Mouse (Mus musculus) heart, postnatal 10 days (tissue): Measurements from ENCODE around the gene Sepsecs. TPM values are rescaled to one million over a fixed set of nuclear protein-coding genes. Genes with fewer than 3 reads are reported as not detected.
"Not testable (repeated sequence)": the region's sequence is repeated elsewhere in the genome, so short reads cannot be mapped to it uniquely, and the experiment has no call there.

ENCODE experiments used
- DNase-seq, 2 experiments: peaks; one replicate each; pipeline ENCODE4 v3.0.0; 2021
- intact Hi-C: fragments of 180-260 bp; cut with DNase I; formaldehyde crosslinking; loops from one replicate; pipeline ENCODE4 v1.15.1; 2025
- total RNA-seq, 2 experiments: library from RNA; stranded (reverse); gene quantifications; 2 replicates each; pipeline ENCODE4 v1.2.3; 2021

Gene Sepsecs
- 10 to 100 TPM in 1 of 2 experiments, 1 to 10 TPM in 1; 9.5 to 10.2 TPM for total RNA-seq

DNA sequence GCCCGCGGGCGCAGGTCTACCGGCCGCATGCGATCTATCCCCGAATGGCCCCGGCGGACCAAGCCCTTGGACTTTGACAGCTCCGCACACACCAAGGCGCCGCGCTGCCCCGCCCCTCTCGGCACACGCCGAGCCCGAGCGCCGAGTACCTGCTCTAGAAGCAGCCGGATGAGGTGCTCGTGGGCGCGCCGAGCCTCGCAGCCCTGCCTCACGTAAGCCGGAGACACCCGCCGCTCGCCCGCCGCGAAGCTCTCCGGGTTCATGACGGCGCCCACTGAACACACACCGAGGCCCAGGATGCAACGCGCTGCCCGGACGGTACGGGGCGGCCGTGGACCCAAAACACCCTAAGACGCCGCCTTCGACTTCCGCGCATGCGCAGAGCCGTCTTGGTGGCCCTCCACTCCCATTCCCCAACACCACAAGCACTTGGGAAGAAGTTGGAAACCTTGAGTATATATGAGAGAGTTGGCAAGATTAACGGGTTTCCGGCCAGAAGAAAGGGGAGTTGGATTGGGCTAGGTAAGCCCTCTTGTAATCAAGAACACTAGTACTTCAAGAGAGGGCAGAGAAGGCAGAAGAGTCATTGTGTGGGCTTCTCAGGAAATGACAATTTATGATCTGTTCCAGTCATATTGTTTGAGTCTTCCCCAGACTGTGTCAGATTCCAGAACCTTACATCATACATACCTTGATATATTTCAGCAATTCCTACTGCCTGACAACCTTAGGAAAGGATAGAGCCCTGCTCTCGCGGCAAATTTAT lies at the start of gene Sepsecs:
Gene Sepsecs (minus strand): TSS at position 283 of the 766 bp plus-strand sequence.
- intact Hi-C loops: loop anchor here (5.0 kb wide), 2 partner anchors 73 to 113 kb away; partner anchors contain the start of gene Pi4k2b

DNA sequence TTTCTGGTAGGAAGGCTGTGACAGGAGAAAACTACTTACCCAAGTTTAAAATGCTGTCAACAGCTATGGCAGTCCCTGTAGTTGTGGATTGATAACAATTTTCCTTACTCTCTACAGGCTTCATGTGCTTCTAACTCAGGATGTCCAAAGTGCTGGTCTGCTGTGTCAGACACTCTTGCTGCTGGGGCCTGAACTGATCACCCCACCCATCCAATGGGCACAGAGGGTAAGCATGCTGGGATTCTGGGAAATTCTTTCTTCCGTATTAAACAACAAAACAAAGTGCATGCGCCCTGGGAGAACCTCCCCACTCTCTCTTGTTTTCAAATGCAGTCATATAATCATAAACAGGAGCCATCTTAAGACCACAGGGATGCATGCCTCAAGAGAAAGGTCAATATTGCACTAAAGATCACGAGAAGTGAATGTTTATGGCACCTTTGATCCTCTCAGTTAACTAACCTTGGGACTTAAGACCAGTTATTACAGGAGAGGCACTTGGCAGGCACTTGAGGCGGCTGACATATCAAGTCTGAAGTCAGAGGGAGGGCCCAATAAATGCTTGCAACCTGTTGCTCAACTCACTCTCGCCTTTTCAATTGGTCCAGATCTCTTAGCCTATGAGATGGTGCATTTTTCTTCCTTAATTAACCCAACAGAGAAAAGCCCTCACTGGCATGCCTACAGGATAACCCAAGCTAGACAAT lies 47.4 kb upstream of the Sepsecs start:
- no peak for DNase-seq
- intact Hi-C loops: no loop called here

More for the DNA sequence above, at the start of gene Sepsecs:
- peak; percentile 94 to 97 for DNase-seq

DNA sequence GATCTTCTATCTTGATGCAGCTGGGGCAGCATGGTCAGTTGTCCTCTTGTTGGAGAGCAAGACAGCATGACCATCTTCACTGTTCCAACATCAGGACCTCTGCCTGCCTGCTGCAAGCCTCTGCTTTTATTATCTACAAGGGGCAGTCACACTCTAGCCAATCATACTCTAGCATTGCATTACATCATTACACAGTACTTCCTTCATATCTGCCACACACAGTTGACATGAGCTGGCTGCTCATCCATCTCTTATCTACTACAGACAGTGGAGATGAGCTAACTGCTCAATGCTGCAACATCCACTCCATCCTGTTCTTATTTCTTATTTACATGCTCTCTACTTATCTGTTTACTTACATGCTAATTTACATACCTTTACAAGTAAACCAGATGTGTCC lies 43.2 kb upstream of the Sepsecs start:
- intact Hi-C loops: no loop called here
- DNase-seq: no peak

GRCm38 (mm10) chr5:52704562-52704961 lies 35.1 kb upstream of the Sepsecs start:
- DNase-seq: no peak
- intact Hi-C loops: no loop called here

DNA sequence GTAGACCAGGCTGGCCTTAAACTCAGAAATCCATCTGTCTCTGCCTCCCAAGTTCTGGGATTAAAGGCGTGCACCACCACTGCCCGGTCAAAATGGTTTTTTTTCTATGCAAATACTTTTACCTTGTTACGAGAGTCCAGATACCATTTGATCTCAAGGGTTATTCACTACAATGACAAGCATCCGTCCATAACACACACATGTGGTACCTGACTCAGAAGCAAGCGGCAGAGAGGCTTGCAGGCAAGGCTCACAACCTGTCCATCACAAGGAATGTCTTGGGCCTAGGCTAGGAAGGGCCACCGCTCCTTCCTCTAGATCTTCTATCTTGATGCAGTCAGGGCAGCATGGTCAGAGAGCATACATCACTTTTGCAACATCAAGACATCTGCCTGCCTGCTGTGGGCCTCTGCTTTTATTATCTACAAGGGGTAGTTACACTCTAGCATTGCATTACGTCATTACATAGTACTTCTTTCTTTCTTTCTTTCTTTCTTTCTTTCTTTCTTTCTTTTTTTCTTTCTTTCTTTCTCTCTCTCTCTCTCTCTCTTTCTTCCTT lies 28.5 kb upstream of the Sepsecs start:
- not testable (repeated sequence) for DNase-seq

DNA sequence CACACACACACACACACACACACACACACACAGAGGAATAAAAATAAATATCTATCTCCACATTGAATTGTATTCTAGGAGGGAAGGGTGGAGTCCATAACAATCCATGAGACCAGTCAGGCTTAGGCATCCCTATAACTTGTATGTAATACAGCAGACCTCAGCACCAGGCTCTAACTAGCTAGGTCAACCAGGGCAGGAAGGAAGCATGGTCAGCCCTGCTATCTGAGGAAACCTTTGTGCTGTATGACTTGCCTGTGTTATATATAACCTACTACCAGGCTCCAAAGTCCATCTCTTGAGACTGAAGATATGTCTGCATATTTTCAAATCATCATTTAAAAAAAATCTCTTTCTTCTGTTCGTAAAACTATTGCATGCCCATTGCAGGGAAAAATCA lies 27.8 kb upstream of the Sepsecs start:
- intact Hi-C loops: no loop called here
- no peak for DNase-seq

More for the DNA sequence above, 28.5 kb upstream of the Sepsecs start:
- intact Hi-C loops: not testable (repeated sequence)

DNA sequence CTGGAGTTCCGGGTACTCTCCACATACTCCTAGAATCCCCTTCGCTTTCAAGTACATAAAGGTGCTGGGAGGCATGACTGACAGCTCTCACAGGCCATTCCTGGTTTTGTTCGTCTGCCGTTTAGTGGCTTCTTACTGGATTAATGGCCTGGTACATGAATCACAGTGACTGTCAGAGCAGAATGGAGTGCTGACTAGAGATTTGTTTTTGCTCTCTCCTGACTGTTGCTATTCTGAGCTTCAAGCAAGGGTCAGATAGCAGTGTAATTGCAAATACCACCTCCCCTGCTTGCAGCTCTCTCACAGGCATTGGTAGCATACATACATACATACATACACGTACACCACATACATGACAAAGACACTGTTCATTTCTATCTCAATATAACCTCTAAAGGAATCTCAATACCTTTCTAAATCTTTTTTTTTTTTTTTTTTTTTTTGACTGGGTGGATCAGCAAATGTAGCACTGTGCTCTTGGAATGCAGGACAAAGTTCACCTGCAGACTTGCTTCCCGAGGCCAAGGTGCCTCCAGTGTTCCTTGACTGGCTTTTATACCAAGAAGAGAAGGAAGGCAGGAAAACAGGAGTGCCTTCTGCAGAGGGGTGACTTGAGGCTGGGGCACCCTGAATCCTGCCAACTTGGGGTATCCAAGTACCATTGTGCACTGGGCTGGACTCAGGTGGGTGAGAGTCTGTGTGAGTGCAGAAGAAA lies 18.4 kb upstream of the Sepsecs start:
- intact Hi-C loops: no loop called here
- DNase-seq: peak in 1 of 2 experiments; percentile 15

GRCm38 (mm10) chr5:52681111-52681510 lies 11.6 kb upstream of the Sepsecs start:
- intact Hi-C loops: no loop called here
- no peak for DNase-seq

GRCm38 (mm10) chr5:52680191-52680590 lies 10.7 kb upstream of the Sepsecs start:
- intact Hi-C loops: no loop called here
- no peak for DNase-seq

- intact Hi-C loops: no loop called here
- DNase-seq: no peak
These were observed 9.1 kb upstream of the Sepsecs start for GRCm38 (mm10) chr5:52678498-52679070.

GRCm38 (mm10) chr5:52677126-52677525 lies 7.6 kb upstream of the Sepsecs start:
- intact Hi-C loops: no loop called here
- DNase-seq: no peak

DNA sequence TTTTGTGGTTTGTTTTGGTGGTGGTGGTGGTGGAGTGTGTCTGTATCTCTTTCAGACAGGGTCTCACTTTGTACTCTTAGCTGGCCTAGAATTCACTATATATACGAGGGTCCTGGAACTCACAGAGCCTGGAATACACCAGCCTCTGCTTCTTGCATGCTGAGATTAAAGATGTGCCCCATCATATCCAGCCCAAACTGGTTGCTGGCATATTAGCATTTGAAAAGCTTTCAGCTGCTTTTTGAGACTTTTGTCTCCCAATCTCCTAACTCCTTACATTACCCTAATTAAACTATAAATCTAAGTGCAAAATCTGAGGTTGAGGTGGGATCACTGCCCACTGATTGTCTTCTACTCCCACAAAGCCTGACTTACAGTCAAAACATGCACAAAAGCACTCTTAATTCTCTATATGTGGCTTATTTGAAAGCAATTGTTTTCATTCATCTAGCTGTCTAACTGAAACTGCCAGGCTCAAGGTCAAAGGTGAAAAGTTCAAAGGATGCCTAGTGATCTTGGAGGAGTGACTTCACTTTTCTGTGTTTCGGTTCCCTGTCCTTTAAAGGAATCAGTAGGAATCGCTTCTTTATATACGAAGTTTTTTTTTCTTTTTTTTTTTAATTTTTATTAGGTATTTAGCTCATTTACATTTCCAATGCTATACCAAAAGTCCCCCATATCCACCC lies 5.0 kb upstream of the Sepsecs start:
- no peak for DNase-seq
- intact Hi-C loops: loop anchor here (5.0 kb wide), 2 partner anchors 68 to 108 kb away; partner anchors contain the start of gene Pi4k2b

GRCm38 (mm10) chr5:52673341-52673740 lies 3.8 kb upstream of the Sepsecs start:
- no peak for DNase-seq
- intact Hi-C loops: loop anchor here (5.0 kb wide), 2 partner anchors 69 to 109 kb away; partner anchors contain the start of gene Pi4k2b

GRCm38 (mm10) chr5:52670745-52671144 lies 1.2 kb upstream of the Sepsecs start:
- DNase-seq: no peak

DNA sequence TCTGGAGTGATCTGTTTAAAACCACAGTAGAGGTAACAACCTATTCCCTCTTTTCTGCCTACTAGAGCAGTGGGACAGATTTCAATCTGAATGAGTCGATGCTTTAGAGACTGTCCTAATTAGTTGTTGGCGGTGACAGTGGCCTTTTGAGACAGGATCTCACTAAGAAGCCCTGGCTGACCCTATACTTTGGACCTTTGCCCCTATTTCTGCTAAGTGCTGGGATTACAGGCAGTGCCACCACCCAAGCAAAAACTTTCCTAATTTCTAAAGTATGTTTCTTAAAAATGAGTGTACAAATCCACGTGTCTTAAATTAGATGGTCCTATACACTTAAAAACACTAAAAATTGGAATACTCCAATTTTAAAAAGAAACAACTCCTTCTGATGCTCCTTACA lies 2.7 kb downstream of the Sepsecs start:
- intact Hi-C loops: no loop called here
- no peak for DNase-seq

More at GRCm38 (mm10) chr5:52670745-52671144, 1.2 kb upstream of the Sepsecs start:
- intact Hi-C loops: loop anchor here (5.0 kb wide), 2 partner anchors 72 to 112 kb away; partner anchors contain the start of gene Pi4k2b

GRCm38 (mm10) chr5:52657957-52658356 lies 11.6 kb downstream of the Sepsecs start:
- no peak for DNase-seq

GRCm38 (mm10) chr5:52657336-52657735 lies 12.2 kb downstream of the Sepsecs start:
- intact Hi-C loops: no loop called here
- DNase-seq: no peak

More at GRCm38 (mm10) chr5:52657957-52658356, 11.6 kb downstream of the Sepsecs start:
- intact Hi-C loops: no loop called here

GRCm38 (mm10) chr5:52655992-52656391 lies 13.5 kb downstream of the Sepsecs start:
- DNase-seq: peak in 1 of 2 experiments; percentile 17
- intact Hi-C loops: no loop called here

DNA sequence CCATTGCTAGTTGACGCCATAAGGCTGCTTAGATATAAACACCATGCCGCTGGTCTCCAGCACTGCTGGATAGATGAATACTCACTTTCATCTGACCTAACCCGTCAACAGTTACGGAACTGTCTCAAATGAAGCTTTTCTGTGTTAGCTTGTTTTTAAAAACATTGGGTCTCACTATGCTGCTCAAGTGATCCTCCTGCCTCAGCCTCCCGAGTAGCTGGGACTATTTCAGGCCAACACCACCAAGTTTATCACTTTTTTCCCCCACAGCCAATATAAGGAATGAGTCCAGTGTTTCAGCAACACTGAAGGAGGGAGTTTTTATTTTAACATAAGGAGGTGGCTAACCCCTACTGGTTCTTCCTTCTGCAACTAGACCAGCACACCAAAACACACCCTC lies 14.5 kb downstream of the Sepsecs start:
- intact Hi-C loops: no loop called here
- no peak for DNase-seq

DNA sequence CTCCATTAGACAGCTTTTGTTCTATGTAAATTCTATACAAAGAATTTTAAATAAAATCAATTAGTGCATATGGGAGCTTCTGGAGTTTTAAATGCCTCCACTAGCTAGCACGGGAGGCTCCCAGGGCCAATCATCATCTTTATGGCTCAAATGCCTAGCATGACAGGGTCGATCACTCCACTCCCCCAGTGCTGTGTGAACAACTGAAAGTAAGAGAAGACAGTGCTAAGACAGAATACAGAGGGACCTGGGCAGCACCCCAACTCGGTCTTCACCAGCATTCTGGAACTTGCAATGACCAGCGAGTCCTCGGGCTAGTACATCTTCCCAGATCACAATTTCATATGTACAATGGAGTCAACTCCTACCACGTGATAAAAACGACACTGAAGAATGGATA lies 16.9 kb downstream of the Sepsecs start:
- intact Hi-C loops: no loop called here
- no peak for DNase-seq
